Mouse (Mus musculus) adipocyte (in vitro differentiated cells): ENCODE data around the gene Jmjd1c.

Experiments
- DNase-seq: peaks from one replicate; pipeline ENCODE4 v3.0.0-alpha.2; 2016; ENCODE audit warnings: low spot score

Jmjd1c gene

DNA sequence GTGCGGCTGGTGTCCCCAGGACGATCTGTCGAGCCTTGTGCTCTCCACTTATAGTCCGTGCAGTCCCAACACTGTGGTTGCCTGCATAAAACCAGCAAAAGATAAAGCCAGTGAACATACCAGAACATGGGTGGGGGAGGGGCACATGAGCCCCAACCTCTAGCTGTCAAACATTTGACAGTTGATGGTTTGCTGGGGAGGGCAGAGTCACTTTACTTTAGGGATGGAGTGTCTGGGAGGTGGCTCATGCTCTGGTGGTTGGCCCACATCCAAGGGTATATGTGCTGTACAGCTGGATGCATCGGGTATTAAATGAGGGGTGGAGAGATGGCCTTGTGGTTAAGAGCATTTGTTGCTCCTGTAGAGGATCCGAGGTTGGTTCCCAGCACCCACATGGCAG is 205.1 kb downstream of the Jmjd1c start:
- no peak for DNase-seq

DNA sequence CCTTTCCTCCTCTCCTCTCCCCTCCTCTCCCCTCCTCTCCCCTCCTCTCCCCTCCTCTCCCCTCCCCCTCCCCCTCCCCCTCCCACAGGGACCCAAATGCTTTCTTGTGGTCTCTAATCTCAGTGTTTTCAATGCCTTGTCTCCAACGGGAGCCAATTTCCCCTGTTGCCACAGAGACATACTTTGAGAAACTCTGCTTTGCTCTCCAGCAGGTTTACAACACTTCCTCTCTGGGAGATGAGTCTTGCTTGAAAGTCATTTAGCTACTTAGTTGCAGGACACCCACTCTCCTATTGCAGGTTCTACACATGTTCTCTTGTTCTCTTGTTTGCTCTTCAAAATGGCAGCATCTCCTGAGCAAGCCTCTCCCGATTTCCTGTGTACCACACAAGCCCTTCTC is 206.4 kb downstream of the Jmjd1c start:
- no peak for DNase-seq
